Mouse (Mus musculus) liver, embryonic 16.5 days (tissue): ENCODE results near the gene Tmem184b. TPM values are rescaled to one million over a fixed set of nuclear protein-coding genes. Genes with fewer than 3 reads are reported as not detected.

ENCODE experiments used
- ATAC-seq: fragments of 200-750 bp; cut with Nextera tagmentation; 2 replicates; pipeline ENCODE4 v1.8.0; 2017; ENCODE audit warnings: low read depth, mild to moderate bottlenecking, moderate number of reproducible peaks, moderate library complexity
- H3K27ac ChIP-seq: fragments of 300-500 bp; sonication (generic); 2 replicates; pipeline ENCODE4 v1.5.1; 2014; ENCODE audit warnings: mild to moderate bottlenecking, low read length
- H3K27me3 ChIP-seq: fragments of 300-500 bp; sonication (generic); 2 replicates; pipeline ENCODE4 v1.6.1; 2014; ENCODE audit warnings: low read depth, low read length, mixed read lengths; ENCODE audit not compliant: control insufficient read depth, insufficient read depth
- H3K36me3 ChIP-seq: fragments of 300-500 bp; sonication (generic); 2 replicates; pipeline ENCODE4 v1.6.1; 2014; ENCODE audit warnings: mild to moderate bottlenecking; ENCODE audit not compliant: control insufficient read depth, insufficient read depth
- H3K4me1 ChIP-seq: fragments of 300-500 bp; sonication (generic); 2 replicates; pipeline ENCODE4 v1.6.1; 2014; ENCODE audit warnings: low read depth, low read length, mixed read lengths; ENCODE audit not compliant: control insufficient read depth
- H3K4me2 ChIP-seq: fragments of 300-500 bp; sonication (generic); 2 replicates; pipeline ENCODE4 v1.6.1; 2014; ENCODE audit warnings: low read depth, low read length, mixed read lengths
- H3K4me3 ChIP-seq: fragments of 300-500 bp; sonication (generic); 2 replicates; pipeline ENCODE4 v1.5.1; 2014; ENCODE audit warnings: low read depth, mild to moderate bottlenecking, low read length
- H3K9ac ChIP-seq: fragments of 300-500 bp; sonication (generic); 2 replicates; pipeline ENCODE4 v1.6.1; 2014; ENCODE audit warnings: low read depth, low read length
- H3K9me3 ChIP-seq: fragments of 300-500 bp; sonication (generic); replicated peaks from 2 replicates; pipeline ENCODE4 v1.6.1; 2016; ENCODE audit warnings: low read length; ENCODE audit not compliant: control insufficient read depth
- WGBS: fragments of 180-500 bp; shearing (Covaris S2); extraction: QIAGEN DNeasy Blood & Tissue Kit; methylation state at CpG from one replicate; pipeline ENCODE4 v1.1.7; 2014; ENCODE audit not compliant: insufficient replicate concordance; 5-methylcytosine and 5-hydroxymethylcytosine counted together
- polyA plus RNA-seq: library from polyadenylated mRNA; unstranded; fragments of >200 nt; fragmentation: Nextera tagmentation; extraction: Ambion mirVana; gene quantifications from 2 replicates; pipeline ENCODE4 v1.2.1, GENCODE M21; 2015

The Tmem184b gene
- polyA plus RNA-seq, 1 experiment from 2014 or later: 12.1 TPM

GRCm38 (mm10) chr15:79387081-79387480, 16.3 kb downstream of the Tmem184b start:
- Histone ChIP-seq H3K27me3 (no peaks in the 10 kb centered on the region), H3K4me1 (peaks cover 19% of the 10 kb centered on the region), H3K9me3 (no peaks in the 10 kb centered on the region), H3K4me2 (no peak overlapping the region), H3K4me3 (no peak overlapping the region), H3K36me3 (no peaks in the 10 kb centered on the region), H3K27ac (no peak overlapping the region), H3K9ac (no peak overlapping the region)
- 44% methylated on average over 6 of the region's 6 CpGs for WGBS
- no peak for ATAC-seq

GRCm38 (mm10) chr15:79381644-79382043, 21.7 kb downstream of the Tmem184b start:
- Histone ChIP-seq H3K4me1 (0 out of 2 replicates have a peak, but pooled peaks cover 3% of the 10 kb centered on the region), H3K9me3 (no peaks in the 10 kb centered on the region), H3K27me3 (no peaks in the 10 kb centered on the region), H3K4me3 (no peak overlapping the region), H3K36me3 (no peaks in the 10 kb centered on the region), H3K4me2 (no peak overlapping the region), H3K9ac (no peak overlapping the region), H3K27ac (no peak overlapping the region)
- WGBS: 63% methylated on average over 9 of the region's 9 CpGs
- ATAC-seq: no peak

- ATAC-seq: peak; percentile 68; the same call in 1 of the 2 replicates
- Histone ChIP-seq H3K36me3 (no peaks in the 10 kb centered on the region), H3K9ac (no peak overlapping the region), H3K4me2 (no peak overlapping the region), H3K4me3 (no peak overlapping the region), H3K27ac (no peak overlapping the region), H3K9me3 (no peaks in the 10 kb centered on the region), H3K4me1 (0 out of 2 replicates have a peak, but pooled peaks cover 3% of the 10 kb centered on the region), H3K27me3 (no peaks in the 10 kb centered on the region)
- WGBS: 50% methylated on average over 22 of the region's 23 CpGs
Observed at GRCm38 (mm10) chr15:79380468-79381444, 22.6 kb downstream of the Tmem184b start.

- H3K27ac ChIP-seq: no peak overlapping the region
- no peaks in the 10 kb centered on the region for H3K36me3 ChIP-seq
- 0 out of 2 replicates have a peak, but pooled peaks cover 3% of the 10 kb centered on the region for H3K4me1 ChIP-seq
- no peak for ATAC-seq
- WGBS: 72% methylated on average over 7 of the region's 7 CpGs
- H3K27me3 ChIP-seq: no peaks in the 10 kb centered on the region
- no peak overlapping the region for H3K4me2 ChIP-seq
- H3K9me3 ChIP-seq: no peaks in the 10 kb centered on the region
- H3K4me3 ChIP-seq: no peak overlapping the region
- H3K9ac ChIP-seq: no peak overlapping the region
Observed at GRCm38 (mm10) chr15:79379658-79380057, 23.7 kb downstream of the Tmem184b start.

GRCm38 (mm10) chr15:79378608-79379007, 24.8 kb downstream of the Tmem184b start:
- Histone ChIP-seq H3K4me1 (0 out of 2 replicates have a peak, but pooled peaks cover 3% of the 10 kb centered on the region), H3K27ac (no peak overlapping the region), H3K4me3 (no peak overlapping the region), H3K9me3 (no peaks in the 10 kb centered on the region), H3K36me3 (no peaks in the 10 kb centered on the region), H3K9ac (no peak overlapping the region), H3K4me2 (no peak overlapping the region), H3K27me3 (no peaks in the 10 kb centered on the region)
- ATAC-seq: no peak
- 74% methylated on average over 10 of the region's 10 CpGs for WGBS

- Histone ChIP-seq H3K4me3 (no peak overlapping the region), H3K27ac (no peak overlapping the region), H3K4me2 (no peak overlapping the region), H3K36me3 (no peaks in the 10 kb centered on the region), H3K27me3 (no peaks in the 10 kb centered on the region), H3K9ac (no peak overlapping the region), H3K9me3 (no peaks in the 10 kb centered on the region), H3K4me1 (0 out of 2 replicates have a peak, but pooled peaks cover 3% of the 10 kb centered on the region)
- WGBS: 64% methylated on average over 6 of the region's 6 CpGs
- no peak for ATAC-seq
Observed at GRCm38 (mm10) chr15:79377681-79378080, 25.7 kb downstream of the Tmem184b start.

- ATAC-seq: no peak
- no peak overlapping the region for H3K4me3 ChIP-seq
- 45% methylated on average over 3 of the region's 3 CpGs for WGBS
- no peaks in the 10 kb centered on the region for H3K36me3 ChIP-seq
- no peak overlapping the region for H3K4me2 ChIP-seq
- peaks cover 10% of the 10 kb centered on the region for H3K4me1 ChIP-seq
- H3K27ac ChIP-seq: no peak overlapping the region
- no peak overlapping the region for H3K9ac ChIP-seq
- no peaks in the 10 kb centered on the region for H3K27me3 ChIP-seq
- H3K9me3 ChIP-seq: no peaks in the 10 kb centered on the region
Observed at GRCm38 (mm10) chr15:79374760-79375159, 28.6 kb downstream of the Tmem184b start.

GRCm38 (mm10) chr15:79370281-79370843, 33.0 kb downstream of the Tmem184b start:
- 68% methylated on average over 7 of the region's 7 CpGs for WGBS
- Histone ChIP-seq H3K9me3 (no peaks in the 10 kb centered on the region), H3K36me3 (no peaks in the 10 kb centered on the region), H3K4me1 (peaks cover 19% of the 10 kb centered on the region), H3K4me2 (no peak overlapping the region), H3K4me3 (no peak overlapping the region), H3K27me3 (no peaks in the 10 kb centered on the region), H3K9ac (no peak overlapping the region), H3K27ac (no peak overlapping the region)
- no peak for ATAC-seq
